Mouse (Mus musculus): ENCODE measurements around the gene Gm10964. TPM values are rescaled to one million over a fixed set of nuclear protein-coding genes. Genes with fewer than 3 reads are reported as not detected.

The Gm10964 gene
- polyA plus RNA-seq, 1 experiment, result not detected

DNA sequence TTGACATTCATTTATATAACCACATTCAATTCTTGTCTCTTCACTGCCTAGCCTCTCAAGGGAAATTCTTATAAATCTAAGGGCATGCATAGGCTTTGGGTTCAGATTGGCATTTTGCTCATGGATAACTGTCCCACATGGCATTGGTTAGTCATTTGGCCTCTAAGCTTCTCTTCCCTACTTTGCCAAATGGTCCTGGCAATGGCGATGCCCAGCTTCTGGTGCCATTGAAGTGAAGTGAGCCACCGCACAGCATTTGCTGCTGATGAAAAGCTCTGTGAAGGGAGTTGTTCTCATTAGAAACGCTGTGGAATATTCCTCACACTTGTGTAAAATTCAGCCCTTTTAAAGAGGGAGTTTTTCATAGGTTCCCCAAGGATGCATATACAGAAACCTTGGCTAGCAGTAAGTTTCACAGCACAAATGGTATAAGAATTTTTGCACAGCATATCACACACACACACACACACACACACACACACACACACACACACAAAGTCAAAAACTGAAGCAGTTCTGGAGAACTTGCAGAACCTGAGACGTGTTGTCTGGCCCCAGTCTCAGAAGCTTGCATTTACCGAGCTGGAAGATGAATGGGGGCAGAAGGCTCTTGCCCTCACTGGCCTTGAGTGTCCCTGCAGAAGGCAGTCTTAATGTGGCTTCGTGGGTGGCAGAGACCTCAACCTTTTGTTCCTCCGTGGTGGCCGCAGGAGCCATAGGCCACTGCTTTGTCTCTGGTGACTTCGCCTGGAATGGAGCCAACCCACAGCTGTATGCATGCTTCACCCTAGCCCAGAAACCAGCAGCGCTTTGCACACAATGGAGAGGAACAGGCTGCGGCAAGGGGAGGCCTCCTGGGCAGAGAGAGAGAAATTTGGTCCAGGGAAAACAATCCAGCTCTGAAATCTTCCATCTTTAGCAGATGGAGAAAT lies 23.1 kb upstream of the Gm10964 start:
- H3K4me3 ChIP-seq (ENCODE audit: insufficient read depth, low read length), result no peak overlapping the region
- H3K4me1 ChIP-seq (ENCODE audit: control insufficient read depth, insufficient read depth, low read length), result peaks cover 4% of the 10 kb centered on the region; the same call in 1 of the 2 replicates
- TF ChIP-seq POLR2A (IDR thresholded peaks at IDR 0.05; ENCODE audit: extremely low read depth, insufficient read depth, low read length) (no peak), CTCF (IDR thresholded peaks at IDR 0.05; ENCODE audit: extremely low read depth, insufficient read depth, low read length) (no peak)
- H3K27ac ChIP-seq (ENCODE audit: insufficient read depth, low read length), result no peak overlapping the region

- Histone ChIP-seq H3K4me1 (ENCODE audit: control insufficient read depth, insufficient read depth, low read length) (peaks cover 5% of the 10 kb centered on the region; the same call in 1 of the 2 replicates), H3K27ac (ENCODE audit: insufficient read depth, low read length) (no peak overlapping the region), H3K4me3 (ENCODE audit: insufficient read depth, low read length) (no peak overlapping the region)
- TF ChIP-seq POLR2A (IDR thresholded peaks at IDR 0.05; ENCODE audit: extremely low read depth, insufficient read depth, low read length) (no peak), CTCF (IDR thresholded peaks at IDR 0.05; ENCODE audit: extremely low read depth, insufficient read depth, low read length) (no peak)
Observed at GRCm38 (mm10) chr3:103716774-103717760, 22.1 kb upstream of the Gm10964 start.

DNA sequence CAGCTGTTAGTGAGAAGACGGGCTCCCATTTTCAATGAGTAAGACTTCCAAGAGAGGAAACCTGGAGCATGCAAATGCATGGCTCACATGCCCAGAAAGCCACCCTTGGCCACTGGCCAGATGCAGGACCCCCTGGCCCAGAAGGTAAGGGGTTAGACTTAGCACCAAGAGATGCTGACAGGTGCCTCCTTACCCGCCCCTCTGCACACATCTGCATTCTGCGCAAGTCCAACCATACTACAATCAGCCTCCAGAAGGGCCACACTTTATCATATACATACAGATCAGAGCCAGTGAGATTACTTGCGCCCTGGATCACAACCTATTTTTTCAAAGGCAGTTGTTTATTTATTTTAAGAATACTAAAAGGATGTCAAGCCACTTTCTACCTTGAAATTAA lies 20.4 kb upstream of the Gm10964 start:
- no peak overlapping the region for H3K27ac ChIP-seq (ENCODE audit: insufficient read depth, low read length)
- no peak overlapping the region for H3K4me3 ChIP-seq (ENCODE audit: insufficient read depth, low read length)
- TF ChIP-seq CTCF (IDR thresholded peaks at IDR 0.05; ENCODE audit: extremely low read depth, insufficient read depth, low read length) (no peak), POLR2A (IDR thresholded peaks at IDR 0.05; ENCODE audit: extremely low read depth, insufficient read depth, low read length) (no peak)
- peaks cover 5% of the 10 kb centered on the region; the same call in 1 of the 2 replicates for H3K4me1 ChIP-seq (ENCODE audit: control insufficient read depth, insufficient read depth, low read length)

- Histone ChIP-seq H3K4me3 (ENCODE audit: insufficient read depth, low read length) (no peak overlapping the region), H3K4me1 (ENCODE audit: control insufficient read depth, insufficient read depth, low read length) (0 out of 2 replicates have a peak, but pooled peaks cover 1% of the 10 kb centered on the region), H3K27ac (ENCODE audit: insufficient read depth, low read length) (no peak overlapping the region)
- TF ChIP-seq POLR2A (IDR thresholded peaks at IDR 0.05; ENCODE audit: extremely low read depth, insufficient read depth, low read length), result no peak
- TF ChIP-seq CTCF (IDR thresholded peaks at IDR 0.05; ENCODE audit: extremely low read depth, insufficient read depth, low read length), result no peak
Observed at GRCm38 (mm10) chr3:103724137-103724536, 15.0 kb upstream of the Gm10964 start.

GRCm38 (mm10) chr3:103726642-103727041 lies 12.5 kb upstream of the Gm10964 start:
- H3K4me1 ChIP-seq (ENCODE audit: control insufficient read depth, insufficient read depth, low read length), result 0 out of 2 replicates have a peak, but pooled peaks cover 1% of the 10 kb centered on the region

DNA sequence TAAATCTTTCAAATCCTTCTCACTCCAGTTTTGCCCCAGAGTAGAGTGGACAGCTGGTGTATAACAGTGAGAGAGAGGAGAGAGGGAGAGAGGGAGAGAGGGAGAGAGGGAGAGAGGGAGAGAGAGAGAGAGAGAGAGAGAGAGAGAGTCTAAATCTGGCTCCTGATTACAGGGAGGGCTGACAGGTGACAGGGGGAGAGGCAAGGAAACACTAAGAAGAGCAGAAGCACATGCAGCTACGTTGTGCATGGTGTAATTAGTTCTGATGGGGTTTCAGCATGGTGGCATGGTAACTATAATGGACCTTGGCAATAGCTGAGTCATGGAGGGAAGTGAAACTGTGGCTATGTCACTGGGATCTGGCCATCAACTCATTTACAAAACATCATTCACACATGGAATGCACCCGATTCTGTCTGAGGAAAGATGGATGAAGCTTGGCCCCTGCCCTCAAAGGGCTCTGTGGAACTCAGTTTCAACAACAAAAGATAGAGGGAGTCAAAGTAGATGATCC lies 11.3 kb upstream of the Gm10964 start:
- H3K27ac ChIP-seq (ENCODE audit: insufficient read depth, low read length), result no peak overlapping the region
- no peak overlapping the region for H3K4me3 ChIP-seq (ENCODE audit: insufficient read depth, low read length)
- no peaks in the 10 kb centered on the region for H3K4me1 ChIP-seq (ENCODE audit: control insufficient read depth, insufficient read depth, low read length)
- TF ChIP-seq CTCF (IDR thresholded peaks at IDR 0.05; ENCODE audit: extremely low read depth, insufficient read depth, low read length), result no peak
- TF ChIP-seq POLR2A (IDR thresholded peaks at IDR 0.05; ENCODE audit: extremely low read depth, insufficient read depth, low read length), result no peak

More at GRCm38 (mm10) chr3:103726642-103727041, 12.5 kb upstream of the Gm10964 start:
- TF ChIP-seq POLR2A (IDR thresholded peaks at IDR 0.05; ENCODE audit: extremely low read depth, insufficient read depth, low read length) (no peak), CTCF (IDR thresholded peaks at IDR 0.05; ENCODE audit: extremely low read depth, insufficient read depth, low read length) (no peak)
- H3K27ac ChIP-seq (ENCODE audit: insufficient read depth, low read length), result no peak overlapping the region
- no peak overlapping the region for H3K4me3 ChIP-seq (ENCODE audit: insufficient read depth, low read length)

- TF ChIP-seq POLR2A (IDR thresholded peaks at IDR 0.05; ENCODE audit: extremely low read depth, insufficient read depth, low read length) (no peak), CTCF (IDR thresholded peaks at IDR 0.05; ENCODE audit: extremely low read depth, insufficient read depth, low read length) (no peak)
- H3K27ac ChIP-seq (ENCODE audit: insufficient read depth, low read length), result no peak overlapping the region
- H3K4me1 ChIP-seq (ENCODE audit: control insufficient read depth, insufficient read depth, low read length), result peaks cover 3% of the 10 kb centered on the region
- no peak overlapping the region for H3K4me3 ChIP-seq (ENCODE audit: insufficient read depth, low read length)
Observed at GRCm38 (mm10) chr3:103729850-103730249, 9.3 kb upstream of the Gm10964 start.

- Histone ChIP-seq H3K4me1 (ENCODE audit: control insufficient read depth, insufficient read depth, low read length) (peaks cover 3% of the 10 kb centered on the region), H3K4me3 (ENCODE audit: insufficient read depth, low read length) (no peak overlapping the region), H3K27ac (ENCODE audit: insufficient read depth, low read length) (no peak overlapping the region)
- no peak for TF ChIP-seq CTCF (IDR thresholded peaks at IDR 0.05; ENCODE audit: extremely low read depth, insufficient read depth, low read length)
- TF ChIP-seq POLR2A (IDR thresholded peaks at IDR 0.05; ENCODE audit: extremely low read depth, insufficient read depth, low read length), result no peak
Observed at GRCm38 (mm10) chr3:103732116-103732515, 7.0 kb upstream of the Gm10964 start.

DNA sequence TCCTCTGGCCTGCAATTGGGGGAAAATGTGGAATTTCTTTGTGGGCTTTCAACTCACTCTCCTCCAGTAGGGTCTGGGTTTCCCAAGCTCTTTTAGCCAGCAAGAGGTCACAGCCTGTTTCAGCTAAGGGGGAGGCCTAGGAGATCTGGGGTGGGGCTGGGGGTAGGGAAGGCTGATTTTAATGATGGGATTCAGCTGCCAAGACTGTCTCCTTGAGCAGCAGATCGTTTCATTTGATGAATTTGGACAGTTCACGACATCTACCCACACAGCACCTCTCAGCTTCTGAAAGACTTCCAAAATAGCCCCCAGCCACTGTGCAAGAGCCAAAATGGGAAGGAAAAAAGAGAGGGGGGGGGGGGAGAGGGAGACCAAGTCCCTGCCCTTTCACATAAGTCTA lies 6.0 kb upstream of the Gm10964 start:
- no peak overlapping the region for H3K4me3 ChIP-seq (ENCODE audit: insufficient read depth, low read length)
- H3K4me1 ChIP-seq (ENCODE audit: control insufficient read depth, insufficient read depth, low read length), result peaks cover 3% of the 10 kb centered on the region
- TF ChIP-seq POLR2A (IDR thresholded peaks at IDR 0.05; ENCODE audit: extremely low read depth, insufficient read depth, low read length), result no peak
- no peak for TF ChIP-seq CTCF (IDR thresholded peaks at IDR 0.05; ENCODE audit: extremely low read depth, insufficient read depth, low read length)
- H3K27ac ChIP-seq (ENCODE audit: insufficient read depth, low read length), result no peak overlapping the region
